Mouse (Mus musculus) ES-E14 (cell line): Measurements from ENCODE around the gene Tmc2. TPM values are rescaled to one million over a fixed set of nuclear protein-coding genes. Genes with fewer than 3 reads are reported as not detected.

Experiments used
- DNase-seq: peaks from one replicate; pipeline ENCODE4 v3.0.0-alpha.2; 2013; ENCODE audit warnings: low read depth, low spot score
- H3K27ac ChIP-seq: 2 replicates; pipeline ENCODE4 v1.5.1; 2012; ENCODE audit warnings: low read depth, mild to moderate bottlenecking, low read length, moderate library complexity, mixed read lengths; ENCODE audit not compliant: poor library complexity, insufficient read depth, severe bottlenecking
- H3K36me3 ChIP-seq: 2 replicates; pipeline ENCODE4 v1.6.1; 2012; ENCODE audit warnings: mild to moderate bottlenecking, low read length, moderate library complexity, mixed read lengths; ENCODE audit not compliant: control insufficient read depth, poor library complexity, insufficient read depth, severe bottlenecking
- H3K4me1 ChIP-seq, 2 experiments: fragments of 150-350 bp in 1 of 2; sonication (generic) in 1 of 2; 2 replicates each; pipeline ENCODE4 v1.6.1; 2012; ENCODE audit warnings: low read length in 2 of 2, mild to moderate bottlenecking in 1 of 2, mixed read lengths in 1 of 2; ENCODE audit not compliant: control insufficient read depth in 2 of 2, insufficient read depth in 2 of 2, poor library complexity in 1 of 2
- H3K4me3 ChIP-seq, 2 experiments: fragments of 150-350 bp in 1 of 2; sonication (generic) in 1 of 2; 2 replicates each; pipeline ENCODE4 v1.5.1; 2012; ENCODE audit warnings: low read length in 2 of 2, low read depth in 1 of 2, mild to moderate bottlenecking in 1 of 2, mixed read lengths in 1 of 2; ENCODE audit not compliant: insufficient read depth in 1 of 2, poor library complexity in 1 of 2, severe bottlenecking in 1 of 2
- H3K9ac ChIP-seq: 2 replicates; pipeline ENCODE4 v1.6.1; 2012; ENCODE audit warnings: low read depth, mild to moderate bottlenecking, low read length, mixed read lengths; ENCODE audit not compliant: poor library complexity, insufficient read depth, severe bottlenecking
- H3K9me3 ChIP-seq: fragments of 150-350 bp; sonication (generic); 2 replicates; pipeline ENCODE4 v1.6.1; 2012; ENCODE audit warnings: low read depth, mild to moderate bottlenecking, low read length; ENCODE audit not compliant: control insufficient read depth, insufficient read depth
- CHD2 ChIP-seq: IDR thresholded peaks from 2 replicates; pipeline ENCODE4 v1.6.1; 2014; ENCODE audit warnings: mild to moderate bottlenecking, low read depth, low read length, inconsistent platforms
- HCFC1 ChIP-seq: IDR thresholded peaks from 2 replicates; pipeline ENCODE4 v1.6.1; 2012; ENCODE audit warnings: low read length, inconsistent platforms, borderline replicate concordance; ENCODE audit not compliant: insufficient read depth
- MAFK ChIP-seq: IDR thresholded peaks from 2 replicates; pipeline ENCODE4 v1.6.1; 2014; ENCODE audit warnings: mild to moderate bottlenecking, low read depth, low read length, inconsistent platforms; ENCODE audit not compliant: insufficient read depth
- ZC3H11A ChIP-seq: IDR thresholded peaks from 2 replicates; pipeline ENCODE4 v1.6.1; 2012; ENCODE audit warnings: low read depth, mild to moderate bottlenecking, inconsistent platforms, low read length, borderline replicate concordance
- ZNF384 ChIP-seq: IDR thresholded peaks from 2 replicates; pipeline ENCODE4 v1.6.1; 2012; ENCODE audit warnings: low read depth, low read length, inconsistent platforms
- in situ Hi-C, 2 experiments: fragments of 600-800 bp; cut with MboI; formaldehyde crosslinking; loops; one replicate each; pipeline ENCODE4 v1.15.1; 2025; ENCODE audit warnings: low sequenced_read_pairs in 2 of 2, inconsistent platforms in 1 of 2; ENCODE audit not compliant: unreplicated experiment in 2 of 2
- total RNA-seq: library from RNA; depleted of rRNA; stranded (reverse); fragments of 300-350 nt; gene quantifications from 2 replicates; pipeline ENCODE4 v1.2.3, GENCODE M21; 2012

Gene Tmc2
- total RNA-seq, 1 experiment: 0.09 TPM

DNA sequence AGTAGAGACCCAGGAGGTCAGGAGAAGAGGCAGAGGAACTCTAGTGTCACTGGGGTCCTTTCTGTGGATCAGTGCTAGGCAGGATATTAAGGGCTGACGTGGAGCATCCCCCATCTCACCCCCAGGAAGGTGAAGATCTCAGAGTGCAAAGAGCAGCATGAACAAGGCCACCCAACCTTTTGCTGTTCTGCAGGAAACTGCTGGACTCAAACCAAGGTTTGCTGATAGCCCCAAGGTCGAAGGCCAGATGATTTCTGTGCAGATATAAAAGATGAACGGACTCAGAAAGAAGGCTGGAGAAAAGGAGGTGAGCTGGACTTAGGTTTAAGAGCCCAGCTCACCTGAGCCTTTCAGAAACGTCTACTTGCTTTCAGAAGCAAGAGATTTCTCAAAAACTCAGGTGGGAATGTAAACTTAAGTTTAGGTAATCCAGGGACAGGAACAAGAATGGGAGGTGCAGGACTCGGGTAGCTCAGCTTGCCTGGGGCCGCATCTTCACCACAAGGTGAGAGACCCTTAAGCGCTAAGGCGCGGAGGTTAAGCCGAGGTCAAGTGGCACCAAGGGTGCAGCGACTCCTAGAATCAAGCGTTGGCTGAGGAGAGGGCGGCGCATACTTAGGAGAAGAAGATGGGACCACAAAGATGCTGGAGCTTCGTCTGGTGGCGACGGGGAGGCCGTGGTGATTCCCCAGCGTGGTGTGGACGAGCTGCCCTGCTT is 99.4 kb downstream of the Tmc2 start:
- Histone ChIP-seq H3K4me1 (peaks cover under 1 to 7% of the 10 kb centered on the region in 2 experiments; a peak in 2 of 4 replicates), H3K9ac (peak overlapping the region; percentile 63), H3K36me3 (no peaks in the 10 kb centered on the region), H3K27ac (no peak overlapping the region), H3K9me3 (no peaks in the 10 kb centered on the region), H3K4me3 (peak overlapping the region; percentile 82 to 85)
- in situ Hi-C loops: no loop called here
- DNase-seq: no peak
- TF ChIP-seq MAFK (no peak), ZC3H11A (no peak), CHD2 (no peak), ZNF384 (no peak), HCFC1 (no peak)

DNA sequence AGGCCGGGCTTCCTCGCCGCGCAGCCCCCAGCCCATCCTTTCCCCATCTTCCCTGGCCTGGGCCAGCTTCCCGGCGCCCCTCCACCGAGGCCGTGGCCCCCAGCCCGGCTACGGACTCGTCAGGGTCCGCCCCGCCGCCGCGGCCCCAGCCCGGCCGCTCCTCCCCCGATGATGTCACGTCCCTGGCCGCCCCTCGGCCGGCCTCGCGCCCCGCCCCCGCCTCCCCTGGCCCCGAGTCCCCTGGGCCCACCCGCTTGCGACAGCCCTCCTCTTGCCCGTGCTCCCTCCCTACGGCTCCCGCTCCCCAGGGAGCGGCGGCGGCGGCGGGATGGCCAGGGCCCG is 99.9 kb downstream of the Tmc2 start, which contains the start of gene Ebf4:
Gene Ebf4 (plus strand): TSS at position 234 of the 342 bp plus-strand sequence.
- peaks cover 0 to 7% of the 10 kb centered on the region in 2 experiments; a peak in 1 of 4 replicates for H3K4me1 ChIP-seq
- DNase-seq: peak; percentile 39
- H3K9ac ChIP-seq: peak within 1 kb of the TSS; percentile 63
- in situ Hi-C loops: no loop called here
- TF ChIP-seq CHD2: no peak
- TF ChIP-seq ZC3H11A: no peak
- no peak for TF ChIP-seq HCFC1
- TF ChIP-seq ZNF384: no peak
- TF ChIP-seq MAFK: no peak
- H3K9me3 ChIP-seq: no peaks in the 10 kb centered on the region
- no peak within 1 kb of the TSS for H3K27ac ChIP-seq
- H3K4me3 ChIP-seq: peak within 1 kb of the TSS; percentile 82 to 85
- H3K36me3 ChIP-seq: no peaks in the 10 kb centered on the region

DNA sequence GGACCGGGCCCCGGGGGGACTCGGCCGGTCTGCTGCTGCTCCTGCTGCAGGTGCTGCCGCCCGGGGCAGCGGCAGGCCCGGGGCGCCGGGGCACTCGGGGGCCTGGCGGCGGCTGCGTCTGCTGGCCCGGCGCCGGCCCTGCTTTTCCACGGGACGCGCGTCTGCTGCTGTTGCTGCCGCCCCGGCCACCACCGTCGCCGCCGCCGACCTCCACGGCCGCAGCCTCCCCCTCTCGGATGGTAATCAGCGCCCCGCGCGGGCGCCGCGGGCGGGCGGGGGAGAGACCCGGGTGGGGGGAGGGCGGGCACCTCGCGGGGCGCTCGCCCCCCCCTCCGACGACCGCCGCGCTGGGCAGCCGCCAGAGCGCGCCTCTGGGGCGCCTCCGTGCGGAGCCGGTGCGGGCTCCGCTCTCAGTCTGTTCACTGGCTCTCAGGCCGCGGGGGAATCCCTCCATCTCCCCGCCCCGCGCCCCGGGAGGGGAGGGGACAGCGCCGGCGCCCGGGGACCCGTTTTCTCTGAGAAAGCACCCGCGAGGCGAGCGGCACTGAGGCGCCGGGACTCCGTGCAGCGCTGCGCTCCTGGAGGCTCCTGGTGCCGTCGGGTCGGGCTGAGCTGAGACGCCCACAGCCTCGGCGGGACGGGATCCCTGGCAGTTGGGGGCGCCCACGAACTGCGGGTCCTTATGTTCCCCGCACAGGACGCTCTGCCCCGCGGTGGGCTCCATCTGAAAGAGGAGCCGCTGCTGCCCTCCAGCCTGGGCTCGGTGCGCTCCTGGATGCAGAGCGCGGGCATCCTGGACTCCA is 100.5 kb downstream of the Tmc2 start:
- TF ChIP-seq CHD2 (no peak), ZC3H11A (no peak), MAFK (no peak), ZNF384 (no peak), HCFC1 (no peak)

DNA sequence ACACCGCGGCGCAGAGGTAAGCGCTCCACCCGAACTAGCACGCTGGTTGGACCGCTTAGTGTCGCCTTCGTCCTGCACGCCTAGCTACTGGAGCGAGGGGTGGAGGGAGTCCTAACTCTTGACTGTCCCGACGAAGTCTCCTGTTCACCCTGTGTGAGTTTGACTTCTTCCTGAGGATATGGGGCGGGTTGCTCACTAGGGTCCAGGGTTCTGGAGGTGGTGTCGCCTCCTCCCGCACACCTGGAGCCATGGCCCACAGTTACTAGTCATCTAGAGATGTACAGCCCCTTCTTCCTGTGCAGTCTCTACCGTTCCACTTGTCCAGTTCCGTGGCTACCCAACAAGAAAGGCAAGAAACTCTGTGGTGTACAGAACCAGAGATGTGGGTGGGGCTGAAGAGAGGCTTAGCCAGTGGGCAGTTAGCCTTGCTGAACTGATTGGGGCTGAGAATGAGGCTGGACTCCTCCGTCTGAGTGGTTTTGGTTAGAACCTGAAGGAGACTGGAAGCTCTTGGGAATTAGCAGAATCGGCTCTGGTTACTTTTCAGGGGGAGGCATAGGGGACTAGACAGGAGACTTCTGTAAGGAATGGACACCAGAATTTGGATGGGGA is 101.2 kb downstream of the Tmc2 start:
- no peaks in the 10 kb centered on the region for H3K9me3 ChIP-seq
- no peaks in the 10 kb centered on the region for H3K36me3 ChIP-seq
- peak overlapping the region; percentile 82 to 85 for H3K4me3 ChIP-seq
- peak; percentile 29 for DNase-seq
- H3K4me1 ChIP-seq: peaks cover 0 to 5% of the 10 kb centered on the region in 2 experiments; a peak in 1 of 4 replicates
- no peak for TF ChIP-seq MAFK
- no peak for TF ChIP-seq HCFC1
- H3K9ac ChIP-seq: peak overlapping the region; percentile 63
- in situ Hi-C loops: no loop called here
- H3K27ac ChIP-seq: no peak overlapping the region

More for the DNA sequence above, 100.5 kb downstream of the Tmc2 start:
- H3K4me1 ChIP-seq: peaks cover 0 to 7% of the 10 kb centered on the region in 2 experiments; a peak in 1 of 4 replicates
- in situ Hi-C loops: no loop called here
- H3K27ac ChIP-seq: no peak overlapping the region
- peak overlapping the region; percentile 82 to 85 for H3K4me3 ChIP-seq
- peak overlapping the region; percentile 63 for H3K9ac ChIP-seq
- no peaks in the 10 kb centered on the region for H3K36me3 ChIP-seq
- no peaks in the 10 kb centered on the region for H3K9me3 ChIP-seq
- no peak for DNase-seq
